Mouse (Mus musculus) left cerebral cortex, adult 9 months (tissue): ENCODE results near the gene Acap2.

Source experiments
- DNase-seq, 2 experiments: peaks; one replicate each; pipeline ENCODE4 v3.0.0; 2022; ENCODE audit warnings: low spot score in 2 of 2

Acap2 gene

GRCm38 (mm10) chr16:31200790-31201567, at the start of gene Acap2:
Acap2 (minus strand) TSS chr16:31201245.
- DNase-seq: peak; percentile 96 to 98

- no peak for DNase-seq
These were observed 48.4 kb upstream of the Acap2 start for GRCm38 (mm10) chr16:31249401-31249800.

GRCm38 (mm10) chr16:31248717-31249116, 47.7 kb upstream of the Acap2 start:
- no peak for DNase-seq

GRCm38 (mm10) chr16:31247442-31247841, 46.4 kb upstream of the Acap2 start:
- no peak for DNase-seq

- DNase-seq: no peak
These were observed 43.0 kb upstream of the Acap2 start for GRCm38 (mm10) chr16:31244053-31244452.

GRCm38 (mm10) chr16:31241433-31241832, 40.4 kb upstream of the Acap2 start:
- peak in 1 of 2 experiments; percentile 68 for DNase-seq

- no peak for DNase-seq
These were observed 39.5 kb upstream of the Acap2 start for GRCm38 (mm10) chr16:31240569-31240968.

- DNase-seq: no peak
These were observed 37.2 kb upstream of the Acap2 start for GRCm38 (mm10) chr16:31238281-31238680.

GRCm38 (mm10) chr16:31235457-31236310, 34.6 kb upstream of the Acap2 start:
- DNase-seq: no peak

GRCm38 (mm10) chr16:31234808-31235456, 33.9 kb upstream of the Acap2 start:
- no peak for DNase-seq

GRCm38 (mm10) chr16:31234356-31234755, 33.3 kb upstream of the Acap2 start:
- no peak for DNase-seq

- DNase-seq: peak in 1 of 2 experiments; percentile 77
These were observed 32.7 kb upstream of the Acap2 start for GRCm38 (mm10) chr16:31233541-31234339.

- DNase-seq: no peak
These were observed 32.1 kb upstream of the Acap2 start for GRCm38 (mm10) chr16:31233167-31233498.

GRCm38 (mm10) chr16:31232491-31233166, 31.6 kb upstream of the Acap2 start:
- DNase-seq: no peak

- DNase-seq: no peak
These were observed 30.5 kb upstream of the Acap2 start for GRCm38 (mm10) chr16:31231591-31231990.

GRCm38 (mm10) chr16:31227746-31228145, 26.7 kb upstream of the Acap2 start:
- no peak for DNase-seq

GRCm38 (mm10) chr16:31215271-31215670, 14.2 kb upstream of the Acap2 start:
- DNase-seq: no peak

- no peak for DNase-seq
These were observed 12.4 kb upstream of the Acap2 start for GRCm38 (mm10) chr16:31213463-31213862.

GRCm38 (mm10) chr16:31211503-31211902, 10.5 kb upstream of the Acap2 start:
- DNase-seq: no peak

GRCm38 (mm10) chr16:31210453-31210852, 9.4 kb upstream of the Acap2 start:
- no peak for DNase-seq

- no peak for DNase-seq
These were observed 8.9 kb upstream of the Acap2 start for GRCm38 (mm10) chr16:31209911-31210310.
